Mouse (Mus musculus) ES-Bruce4 (cell line): ENCODE data around the gene Lgmn. TPM values are rescaled to one million over a fixed set of nuclear protein-coding genes. Genes with fewer than 3 reads are reported as not detected.

Source experiments
- H3K27ac ChIP-seq: 2 replicates; pipeline ENCODE4 v1.5.1; 2012; ENCODE audit warnings: low read length, inconsistent platforms; ENCODE audit not compliant: insufficient read depth
- H3K27me3 ChIP-seq: 2 replicates; pipeline ENCODE4 v1.6.1; 2012; ENCODE audit warnings: mild to moderate bottlenecking, low read length, inconsistent platforms; ENCODE audit not compliant: control insufficient read depth, poor library complexity, insufficient read depth, severe bottlenecking
- H3K36me3 ChIP-seq: 2 replicates; pipeline ENCODE4 v1.6.1; 2012; ENCODE audit warnings: inconsistent platforms, mild to moderate bottlenecking, low read length, moderate library complexity; ENCODE audit not compliant: control insufficient read depth, poor library complexity, insufficient read depth, severe bottlenecking
- H3K4me1 ChIP-seq: one replicate; pipeline ENCODE4 v1.8.1; 2011; ENCODE audit warnings: low read length; ENCODE audit not compliant: control insufficient read depth, insufficient read depth
- H3K4me3 ChIP-seq: 2 replicates; pipeline ENCODE4 v1.5.1; 2011; ENCODE audit warnings: low read depth, mild to moderate bottlenecking, low read length
- H3K9ac ChIP-seq: 2 replicates; pipeline ENCODE4 v1.6.1; 2012; ENCODE audit warnings: low read depth, mild to moderate bottlenecking, inconsistent platforms; ENCODE audit not compliant: poor library complexity, severe bottlenecking
- H3K9me3 ChIP-seq: replicated peaks from 2 replicates; pipeline ENCODE4 v1.6.1; 2012; ENCODE audit warnings: mild to moderate bottlenecking, low read length, inconsistent platforms; ENCODE audit not compliant: control insufficient read depth, poor library complexity, insufficient read depth, severe bottlenecking
- CTCF ChIP-seq: IDR thresholded peaks from one replicate; pipeline ENCODE4 v1.8.1; 2011; ENCODE audit warnings: low read depth, low read length
- EP300 ChIP-seq: IDR thresholded peaks from 2 replicates; pipeline ENCODE4 v1.6.1; 2011; ENCODE audit warnings: low read depth, low read length; ENCODE audit not compliant: insufficient read depth
- POLR2A ChIP-seq: IDR thresholded peaks from one replicate; pipeline ENCODE4 v1.8.1; 2011; ENCODE audit warnings: low read length; ENCODE audit not compliant: insufficient read depth
- polyA plus RNA-seq: library from polyadenylated mRNA; stranded (reverse); fragments of >200 nt; gene quantifications from 2 replicates; pipeline ENCODE4 v1.2.4, GENCODE M21; 2011; ENCODE audit warnings: low read depth; ENCODE audit not compliant: missing spikeins, insufficient read depth, insufficient read length

Lgmn gene
- polyA plus RNA-seq, 1 experiment: 81.1 TPM

GRCm38 (mm10) chr12:102414686-102415085 lies 24.9 kb downstream of the Lgmn start:
- Histone ChIP-seq H3K27me3 (no peaks in the 10 kb centered on the region), H3K4me3 (no peak overlapping the region), H3K9me3 (no peaks in the 10 kb centered on the region), H3K4me1 (no peaks in the 10 kb centered on the region), H3K36me3 (no peaks in the 10 kb centered on the region), H3K9ac (no peak overlapping the region), H3K27ac (no peak overlapping the region)
- TF ChIP-seq EP300 (no peak), POLR2A (no peak), CTCF (no peak)

- TF ChIP-seq CTCF: no peak
- Histone ChIP-seq H3K27me3 (no peaks in the 10 kb centered on the region), H3K4me1 (no peaks in the 10 kb centered on the region), H3K27ac (0 out of 2 replicates have a peak overlapping the region, but pooled peaks have one; percentile 20), H3K9me3 (no peaks in the 10 kb centered on the region), H3K9ac (peak overlapping the region; percentile 31; the same call in 1 of the 2 replicates), H3K4me3 (no peak overlapping the region), H3K36me3 (no peaks in the 10 kb centered on the region)
Observed at GRCm38 (mm10) chr12:102413171-102413570, 26.4 kb downstream of the Lgmn start.

GRCm38 (mm10) chr12:102398588-102398987 lies 41.0 kb downstream of the Lgmn start:
- H3K9me3 ChIP-seq: no peaks in the 10 kb centered on the region
- H3K27me3 ChIP-seq: no peaks in the 10 kb centered on the region
- no peak for TF ChIP-seq CTCF
- no peak for TF ChIP-seq EP300
- TF ChIP-seq POLR2A: no peak
- H3K4me1 ChIP-seq: no peaks in the 10 kb centered on the region
- 0 out of 2 replicates have a peak, but pooled peaks cover 2% of the 10 kb centered on the region for H3K36me3 ChIP-seq
- no peak overlapping the region for H3K27ac ChIP-seq
- H3K4me3 ChIP-seq: no peak overlapping the region
- no peak overlapping the region for H3K9ac ChIP-seq

GRCm38 (mm10) chr12:102395998-102396991 lies 43.3 kb downstream of the Lgmn start:
- H3K27me3 ChIP-seq: no peaks in the 10 kb centered on the region
- no peak overlapping the region for H3K9ac ChIP-seq
- H3K36me3 ChIP-seq: 0 out of 2 replicates have a peak, but pooled peaks cover 2% of the 10 kb centered on the region
- TF ChIP-seq EP300 (no peak), CTCF (no peak), POLR2A (no peak)
- no peaks in the 10 kb centered on the region for H3K4me1 ChIP-seq
- H3K4me3 ChIP-seq: no peak overlapping the region
- H3K27ac ChIP-seq: no peak overlapping the region
- H3K9me3 ChIP-seq: no peaks in the 10 kb centered on the region

GRCm38 (mm10) chr12:102395537-102395936 lies 44.1 kb downstream of the Lgmn start:
- no peaks in the 10 kb centered on the region for H3K36me3 ChIP-seq

GRCm38 (mm10) chr12:102394496-102394895 lies 45.1 kb downstream of the Lgmn start:
- Histone ChIP-seq H3K27me3 (no peaks in the 10 kb centered on the region), H3K36me3 (no peaks in the 10 kb centered on the region)

More at GRCm38 (mm10) chr12:102395537-102395936, 44.1 kb downstream of the Lgmn start:
- TF ChIP-seq CTCF: no peak
- no peak for TF ChIP-seq EP300
- TF ChIP-seq POLR2A: no peak
- no peaks in the 10 kb centered on the region for H3K9me3 ChIP-seq
- H3K4me1 ChIP-seq: no peaks in the 10 kb centered on the region
- H3K4me3 ChIP-seq: no peak overlapping the region
- H3K27ac ChIP-seq: no peak overlapping the region
- H3K9ac ChIP-seq: no peak overlapping the region
- no peaks in the 10 kb centered on the region for H3K27me3 ChIP-seq

More at GRCm38 (mm10) chr12:102394496-102394895, 45.1 kb downstream of the Lgmn start:
- TF ChIP-seq EP300 (no peak), CTCF (no peak), POLR2A (no peak)
- no peak overlapping the region for H3K27ac ChIP-seq
- H3K4me1 ChIP-seq: no peaks in the 10 kb centered on the region
- no peak overlapping the region for H3K4me3 ChIP-seq
- no peaks in the 10 kb centered on the region for H3K9me3 ChIP-seq
- H3K9ac ChIP-seq: no peak overlapping the region
